Mouse (Mus musculus) E14TG2a.4 (cell line): ENCODE results near the gene Nup62cl.

Source experiments
- CTCF ChIP-seq: conservative IDR thresholded peaks from 2 replicates; pipeline ENCODE4 v1.5.1; 2014; ENCODE audit warnings: low read length
- NANOG ChIP-seq: IDR thresholded peaks from 2 replicates; pipeline ENCODE4 v1.6.1; 2014; ENCODE audit warnings: borderline replicate concordance, low read length, mixed read lengths
- POU5F1 ChIP-seq: IDR thresholded peaks from 2 replicates; pipeline ENCODE4 v1.6.1; 2014; ENCODE audit warnings: low read length, borderline replicate concordance

- TF ChIP-seq CTCF (no peak), NANOG (no peak), POU5F1 (no peak)
These were observed 63.8 kb downstream of the Nup62cl start for GRCm38 (mm10) chrX:139998691-139999065.
